Mouse (Mus musculus) kidney, adult 2 months (tissue): ENCODE measurements at regions not wholly inside any gene's neighbourhood (a gene's known extent, or its start where the extent isn't known, plus 50 kb on each side); places are given as distances from the start of the nearest gene placed in this dataset.
A peak's percentile ranks its signal among the peaks of the same experiment; 100 is the strongest.

Source experiments
- DNase-seq: peaks from one replicate; pipeline ENCODE4 v3.0.0; 2021
- H3K27ac ChIP-seq: fragments of 200-500 bp; 2 replicates; pipeline ENCODE4 v1.5.1; 2012; ENCODE audit warnings: low read depth, low read length, control low read depth, inconsistent platforms; ENCODE audit not compliant: insufficient read depth
- H3K27me3 ChIP-seq: fragments of 200-500 bp; replicated peaks from 2 replicates; pipeline ENCODE4 v1.6.1; 2012; ENCODE audit warnings: mild to moderate bottlenecking, moderate library complexity, low read length, inconsistent platforms; ENCODE audit not compliant: control insufficient read depth, insufficient read depth
- H3K36me3 ChIP-seq: fragments of 200-500 bp; 2 replicates; pipeline ENCODE4 v1.6.1; 2012; ENCODE audit warnings: mild to moderate bottlenecking, moderate library complexity, low read length, inconsistent platforms; ENCODE audit not compliant: control insufficient read depth, insufficient read depth
- H3K4me1 ChIP-seq: fragments of 200-500 bp; 2 replicates; pipeline ENCODE4 v1.6.1; 2011; ENCODE audit warnings: low read length; ENCODE audit not compliant: control insufficient read depth, insufficient read depth
- H3K4me3 ChIP-seq: fragments of 200-500 bp; 2 replicates; pipeline ENCODE4 v1.5.1; 2011; ENCODE audit warnings: mild to moderate bottlenecking, low read depth, low read length, control low read depth; ENCODE audit not compliant: insufficient read depth
- CTCF ChIP-seq: fragments of 200-500 bp; conservative IDR thresholded peaks from 2 replicates; pipeline ENCODE4 v1.5.1; 2011; ENCODE audit warnings: low read depth, mild to moderate bottlenecking, control low read depth, low read length, moderate library complexity, mixed read lengths; ENCODE audit not compliant: insufficient read depth, insufficient read length
- POLR2A ChIP-seq: fragments of 200-500 bp; IDR thresholded peaks from one replicate; pipeline ENCODE4 v1.6.1; 2011; ENCODE audit warnings: low read depth, low read length, control low read depth
- WGBS: fragments of 180-500 bp; shearing (Covaris S2); methylation state at CpG from one replicate; pipeline ENCODE4 v1.1.7; 2018; 5-methylcytosine and 5-hydroxymethylcytosine counted together

GRCm38 (mm10) chr1:137620672-137621071, 554.8 kb downstream of the Ptprc start:
- 64% methylated on average over 5 of the region's 5 CpGs for WGBS
- Histone ChIP-seq H3K4me1 (no peaks in the 10 kb centered on the region), H3K4me3 (no peak overlapping the region), H3K36me3 (no peaks in the 10 kb centered on the region), H3K27ac (no peak overlapping the region), H3K27me3 (no peaks in the 10 kb centered on the region)
- DNase-seq, result peak; percentile 43
- no peak for TF ChIP-seq POLR2A
- TF ChIP-seq CTCF, result no peak

GRCm38 (mm10) chr1:137618231-137618630, 557.3 kb downstream of the Ptprc start:
- WGBS, result 93% methylated on average over 2 of the region's 2 CpGs
- Histone ChIP-seq H3K4me3 (no peak overlapping the region), H3K36me3 (no peaks in the 10 kb centered on the region), H3K27me3 (no peaks in the 10 kb centered on the region), H3K27ac (no peak overlapping the region), H3K4me1 (no peaks in the 10 kb centered on the region)
- TF ChIP-seq CTCF, result no peak
- no peak for TF ChIP-seq POLR2A
- DNase-seq, result no peak

GRCm38 (mm10) chr1:137617513-137617912, 558.0 kb downstream of the Ptprc start:
- H3K27me3 ChIP-seq, result no peaks in the 10 kb centered on the region
- WGBS, result 52% methylated on average over 5 of the region's 5 CpGs
- TF ChIP-seq POLR2A, result no peak
- no peak for TF ChIP-seq CTCF
- H3K36me3 ChIP-seq, result no peaks in the 10 kb centered on the region
- H3K4me1 ChIP-seq, result no peaks in the 10 kb centered on the region
- H3K27ac ChIP-seq, result no peak overlapping the region
- H3K4me3 ChIP-seq, result no peak overlapping the region
- no peak for DNase-seq

- DNase-seq, result no peak
- no peak for TF ChIP-seq POLR2A
- TF ChIP-seq CTCF, result no peak
- Histone ChIP-seq H3K4me1 (no peaks in the 10 kb centered on the region), H3K27ac (no peak overlapping the region), H3K4me3 (no peak overlapping the region), H3K27me3 (no peaks in the 10 kb centered on the region), H3K36me3 (no peaks in the 10 kb centered on the region)
- 90% methylated on average over 1 of the region's 1 CpGs for WGBS
These were observed 568.8 kb downstream of the Ptprc start for GRCm38 (mm10) chr1:137606716-137607115.

- WGBS, result 68% methylated on average over 11 of the region's 11 CpGs
- Histone ChIP-seq H3K36me3 (no peaks in the 10 kb centered on the region), H3K27ac (no peak overlapping the region), H3K4me3 (no peak overlapping the region), H3K4me1 (no peaks in the 10 kb centered on the region), H3K27me3 (no peaks in the 10 kb centered on the region)
- no peak for DNase-seq
- TF ChIP-seq POLR2A, result no peak
- TF ChIP-seq CTCF, result no peak
These were observed 569.4 kb downstream of the Ptprc start for GRCm38 (mm10) chr1:137605890-137606663.

- no peak overlapping the region for H3K27ac ChIP-seq
- DNase-seq, result no peak
These were observed 581.8 kb downstream of the Ptprc start for GRCm38 (mm10) chr1:137593732-137594131.

GRCm38 (mm10) chr1:137591891-137592290, 583.6 kb downstream of the Ptprc start:
- Histone ChIP-seq H3K4me3 (no peak overlapping the region), H3K27me3 (no peaks in the 10 kb centered on the region), H3K36me3 (no peaks in the 10 kb centered on the region), H3K27ac (no peak overlapping the region), H3K4me1 (no peaks in the 10 kb centered on the region)
- 59% methylated on average over 2 of the region's 2 CpGs for WGBS
- DNase-seq, result no peak
- TF ChIP-seq CTCF, result no peak
- no peak for TF ChIP-seq POLR2A

More at GRCm38 (mm10) chr1:137593732-137594131, 581.8 kb downstream of the Ptprc start:
- no peak for TF ChIP-seq CTCF
- H3K27me3 ChIP-seq, result no peaks in the 10 kb centered on the region
- no peaks in the 10 kb centered on the region for H3K4me1 ChIP-seq
- 90% methylated on average over 7 of the region's 7 CpGs for WGBS
- no peak overlapping the region for H3K4me3 ChIP-seq
- H3K36me3 ChIP-seq, result no peaks in the 10 kb centered on the region
